Mouse (Mus musculus) ES-Bruce4 (cell line): ENCODE measurements around the gene Rpl10a. TPM values are rescaled to one million over a fixed set of nuclear protein-coding genes. Genes with fewer than 3 reads are reported as not detected.
"Not testable (repeated sequence)": the region's sequence is repeated elsewhere in the genome, so short reads cannot be mapped to it uniquely, and the experiment has no call there.

Source experiments
- H3K27ac ChIP-seq: 2 replicates; pipeline ENCODE4 v1.5.1; 2012; ENCODE audit warnings: low read length, inconsistent platforms; ENCODE audit not compliant: insufficient read depth
- H3K27me3 ChIP-seq: 2 replicates; pipeline ENCODE4 v1.6.1; 2012; ENCODE audit warnings: mild to moderate bottlenecking, low read length, inconsistent platforms; ENCODE audit not compliant: control insufficient read depth, poor library complexity, insufficient read depth, severe bottlenecking
- H3K36me3 ChIP-seq: 2 replicates; pipeline ENCODE4 v1.6.1; 2012; ENCODE audit warnings: inconsistent platforms, mild to moderate bottlenecking, low read length, moderate library complexity; ENCODE audit not compliant: control insufficient read depth, poor library complexity, insufficient read depth, severe bottlenecking
- H3K4me1 ChIP-seq: one replicate; pipeline ENCODE4 v1.8.1; 2011; ENCODE audit warnings: low read length; ENCODE audit not compliant: control insufficient read depth, insufficient read depth
- H3K4me3 ChIP-seq: 2 replicates; pipeline ENCODE4 v1.5.1; 2011; ENCODE audit warnings: low read depth, mild to moderate bottlenecking, low read length
- H3K9ac ChIP-seq: 2 replicates; pipeline ENCODE4 v1.6.1; 2012; ENCODE audit warnings: low read depth, mild to moderate bottlenecking, inconsistent platforms; ENCODE audit not compliant: poor library complexity, severe bottlenecking
- H3K9me3 ChIP-seq: replicated peaks from 2 replicates; pipeline ENCODE4 v1.6.1; 2012; ENCODE audit warnings: mild to moderate bottlenecking, low read length, inconsistent platforms; ENCODE audit not compliant: control insufficient read depth, poor library complexity, insufficient read depth, severe bottlenecking
- CTCF ChIP-seq: IDR thresholded peaks from one replicate; pipeline ENCODE4 v1.8.1; 2011; ENCODE audit warnings: low read depth, low read length
- EP300 ChIP-seq: IDR thresholded peaks from 2 replicates; pipeline ENCODE4 v1.6.1; 2011; ENCODE audit warnings: low read depth, low read length; ENCODE audit not compliant: insufficient read depth
- POLR2A ChIP-seq: IDR thresholded peaks from one replicate; pipeline ENCODE4 v1.8.1; 2011; ENCODE audit warnings: low read length; ENCODE audit not compliant: insufficient read depth
- polyA plus RNA-seq: library from polyadenylated mRNA; stranded (reverse); fragments of >200 nt; gene quantifications from 2 replicates; pipeline ENCODE4 v1.2.4, GENCODE M21; 2011; ENCODE audit warnings: low read depth; ENCODE audit not compliant: missing spikeins, insufficient read depth, insufficient read length

Gene Rpl10a
- polyA plus RNA-seq, 1 experiment, result 1,875 TPM

DNA sequence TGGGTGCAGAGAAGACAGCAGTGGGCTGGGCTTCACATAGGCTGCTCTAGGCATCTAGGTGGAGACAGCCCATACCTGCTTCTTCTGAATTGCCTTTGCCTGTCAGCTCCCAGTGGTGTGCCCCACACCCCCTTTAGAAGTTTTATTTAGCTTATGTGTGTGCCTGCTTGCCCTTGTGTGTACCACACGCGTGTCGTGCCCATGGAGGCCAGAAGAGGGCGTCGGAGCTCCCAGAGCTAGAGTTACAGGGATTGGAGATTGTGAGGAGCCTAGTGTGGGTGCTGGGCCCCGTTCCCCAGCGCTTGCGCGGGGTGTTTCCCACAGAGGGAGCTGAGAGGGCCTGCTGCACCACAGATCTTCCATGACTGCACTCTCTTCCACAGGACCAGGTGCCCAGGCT, 11.8 kb upstream of the Rpl10a start:
- H3K27me3 ChIP-seq, result no peaks in the 10 kb centered on the region
- TF ChIP-seq CTCF (peak; percentile 47), POLR2A (no peak)
- no peak overlapping the region for H3K27ac ChIP-seq
- no peaks in the 10 kb centered on the region for H3K9me3 ChIP-seq
- H3K4me3 ChIP-seq, result no peak overlapping the region
- H3K9ac ChIP-seq, result no peak overlapping the region
- H3K4me1 ChIP-seq, result no peaks in the 10 kb centered on the region
- H3K36me3 ChIP-seq, result peaks cover 12% of the 10 kb centered on the region

DNA sequence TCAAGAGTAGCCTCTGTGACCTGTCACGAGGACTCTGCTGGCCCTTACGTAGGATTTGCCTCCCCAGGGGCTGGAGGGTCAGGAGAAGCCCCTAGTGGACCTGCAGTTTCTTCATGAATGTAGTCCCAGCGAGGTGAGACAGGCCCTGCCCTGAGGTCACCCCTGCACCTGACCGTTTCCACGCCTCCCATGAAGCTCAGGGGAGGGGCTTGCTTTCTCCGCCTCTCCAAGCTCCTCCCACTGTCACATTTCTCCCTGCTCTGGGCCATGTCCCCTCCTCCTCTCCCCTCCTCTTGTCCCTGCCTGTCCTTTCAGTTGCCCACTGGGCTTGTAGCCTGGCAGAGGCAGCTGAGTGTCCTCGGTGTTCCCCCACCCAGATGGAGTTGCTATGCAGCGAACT, 11.2 kb upstream of the Rpl10a start:
- no peaks in the 10 kb centered on the region for H3K27me3 ChIP-seq
- peaks cover 12% of the 10 kb centered on the region for H3K36me3 ChIP-seq
- no peak overlapping the region for H3K9ac ChIP-seq
- no peaks in the 10 kb centered on the region for H3K9me3 ChIP-seq
- H3K4me1 ChIP-seq, result no peaks in the 10 kb centered on the region
- no peak overlapping the region for H3K4me3 ChIP-seq
- no peak for TF ChIP-seq POLR2A
- TF ChIP-seq CTCF, result no peak
- TF ChIP-seq EP300, result no peak
- H3K27ac ChIP-seq, result no peak overlapping the region

DNA sequence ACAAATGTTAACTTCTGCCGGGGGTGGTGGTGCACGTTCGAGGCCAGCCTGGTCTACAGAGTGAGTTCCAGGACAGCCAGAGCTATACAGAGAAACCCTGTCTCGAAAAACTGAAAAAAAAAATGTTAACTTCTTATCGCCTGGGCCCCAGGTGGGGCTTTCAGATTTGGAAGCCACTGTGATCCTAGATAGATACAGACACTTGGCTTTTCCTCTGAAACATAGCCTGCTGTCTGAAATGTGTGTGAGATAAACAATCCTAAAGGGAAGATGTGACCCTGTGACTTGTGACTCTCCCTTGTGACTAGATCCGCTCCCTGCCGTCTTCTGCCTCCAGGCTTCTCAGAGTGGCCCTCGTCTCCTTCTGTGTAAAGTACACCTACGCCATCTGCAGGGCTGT, 10.5 kb upstream of the Rpl10a start:
- no peak for TF ChIP-seq CTCF
- TF ChIP-seq POLR2A, result no peak
- TF ChIP-seq EP300, result no peak
- Histone ChIP-seq H3K4me3 (no peak overlapping the region), H3K27ac (no peak overlapping the region), H3K36me3 (peaks cover 12% of the 10 kb centered on the region), H3K27me3 (no peaks in the 10 kb centered on the region), H3K9ac (no peak overlapping the region), H3K4me1 (no peaks in the 10 kb centered on the region), H3K9me3 (no peaks in the 10 kb centered on the region)

DNA sequence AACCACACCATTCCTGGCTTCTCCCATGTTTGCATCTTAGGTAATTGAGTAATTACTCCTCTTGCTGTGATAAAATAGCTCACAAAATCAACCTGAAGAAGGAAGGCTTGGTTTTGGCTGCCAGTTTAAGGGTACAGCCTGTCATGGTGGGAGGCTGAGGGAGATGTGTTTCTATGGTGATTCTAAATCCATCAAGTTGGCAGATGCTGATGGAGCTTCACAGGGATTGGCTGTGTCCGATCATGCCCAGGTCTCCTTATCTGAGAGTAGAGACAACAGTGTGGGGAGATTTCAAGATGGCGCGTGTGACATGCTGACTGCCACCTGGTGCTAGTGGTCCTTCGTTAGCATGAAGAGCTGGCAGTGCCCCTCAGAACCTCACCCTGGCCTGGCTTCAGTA, 6.6 kb upstream of the Rpl10a start:
- no peak for TF ChIP-seq POLR2A
- no peak for TF ChIP-seq EP300
- no peak for TF ChIP-seq CTCF
- no peaks in the 10 kb centered on the region for H3K27me3 ChIP-seq
- H3K36me3 ChIP-seq, result peaks cover 11% of the 10 kb centered on the region
- no peak overlapping the region for H3K4me3 ChIP-seq
- no peak overlapping the region for H3K27ac ChIP-seq
- no peaks in the 10 kb centered on the region for H3K9me3 ChIP-seq
- no peak overlapping the region for H3K9ac ChIP-seq
- H3K4me1 ChIP-seq, result peaks cover 2% of the 10 kb centered on the region

DNA sequence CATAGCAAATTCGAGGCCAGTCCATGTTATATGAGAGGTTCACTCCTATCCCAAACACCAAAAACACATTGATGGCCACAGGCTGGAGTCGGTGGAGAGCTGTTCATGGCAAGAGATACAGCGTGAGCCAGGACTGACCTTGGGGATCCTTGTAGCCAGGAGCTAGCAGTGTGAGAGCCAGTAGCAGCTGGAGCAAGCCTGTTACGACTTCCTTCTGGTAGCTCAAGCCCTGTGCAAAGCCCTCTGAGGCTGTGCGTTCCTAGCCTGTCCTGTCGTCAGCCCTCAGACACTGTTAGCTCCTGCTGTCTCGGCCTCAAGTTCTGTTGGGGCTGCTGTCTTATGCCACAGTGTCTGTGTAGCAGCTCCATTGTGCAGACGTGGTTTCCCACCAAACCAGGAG, 4.5 kb upstream of the Rpl10a start:
- no peak overlapping the region for H3K4me3 ChIP-seq
- H3K9me3 ChIP-seq, result no peaks in the 10 kb centered on the region
- H3K27me3 ChIP-seq, result no peaks in the 10 kb centered on the region
- TF ChIP-seq EP300 (no peak), POLR2A (no peak), CTCF (no peak)
- no peak overlapping the region for H3K9ac ChIP-seq
- H3K4me1 ChIP-seq, result peaks cover 6% of the 10 kb centered on the region
- H3K27ac ChIP-seq, result no peak overlapping the region
- H3K36me3 ChIP-seq, result peaks cover 4% of the 10 kb centered on the region

DNA sequence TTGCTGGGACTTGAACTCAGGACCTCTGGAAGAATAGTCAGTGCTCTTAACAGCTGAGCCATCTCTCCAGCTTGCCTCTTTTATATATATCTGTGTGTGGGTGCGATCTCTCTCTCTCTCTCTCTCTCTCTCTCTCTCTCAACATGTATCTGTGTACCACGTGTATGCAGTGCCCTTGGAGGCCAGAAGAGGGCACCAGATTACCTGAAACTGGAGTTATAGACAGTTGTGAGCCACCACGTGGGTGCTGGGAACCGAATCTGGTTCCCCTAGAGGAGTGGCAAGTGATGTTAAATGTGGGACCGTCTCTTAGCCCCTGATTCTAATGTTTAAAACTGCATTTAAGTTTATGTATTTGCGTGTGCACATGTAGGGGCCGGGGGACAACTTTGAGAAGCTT, 3.9 kb upstream of the Rpl10a start:
- not testable (repeated sequence) for H3K27ac ChIP-seq, H3K9me3 ChIP-seq, H3K27me3 ChIP-seq, H3K36me3 ChIP-seq, H3K4me3 ChIP-seq, H3K4me1 ChIP-seq, H3K9ac ChIP-seq
- TF ChIP-seq CTCF, result peak; percentile 17
